Mouse (Mus musculus) liver, embryonic 14.5 days (tissue): ENCODE data around the gene Trib2. TPM values are rescaled to one million over a fixed set of nuclear protein-coding genes. Genes with fewer than 3 reads are reported as not detected.

Experiments used
- ATAC-seq: fragments of 200-750 bp; cut with Nextera tagmentation; 2 replicates; pipeline ENCODE4 v1.8.0; 2017; ENCODE audit warnings: moderate number of reproducible peaks, mild to moderate bottlenecking, moderate library complexity; ENCODE audit not compliant: insufficient read depth
- DNase-seq, 3 experiments: peaks; one replicate each; pipeline ENCODE4 v3.0.0-alpha.2; 2012 to 2013; ENCODE audit warnings: low read depth in 3 of 3, low spot score in 3 of 3
- H3K27ac ChIP-seq: fragments of 300-500 bp; sonication (generic); 2 replicates; pipeline ENCODE4 v1.5.1; 2014; ENCODE audit warnings: moderate library complexity, mild to moderate bottlenecking, control low read depth, inconsistent platforms
- H3K27me3 ChIP-seq: fragments of 300-500 bp; sonication (generic); 2 replicates; pipeline ENCODE4 v1.6.1; 2014; ENCODE audit warnings: mild to moderate bottlenecking, low read length, moderate library complexity; ENCODE audit not compliant: control insufficient read depth, insufficient read depth
- H3K36me3 ChIP-seq: fragments of 300-500 bp; sonication (generic); replicated peaks from 2 replicates; pipeline ENCODE4 v1.6.1; 2014; ENCODE audit warnings: low read depth; ENCODE audit not compliant: control insufficient read depth, insufficient read depth
- H3K4me1 ChIP-seq, 2 experiments: fragments of 200-500 bp in 1 of 2; fragments of 300-500 bp in 1 of 2; sonication (generic) in 1 of 2; replicated peaks; 2 replicates each; pipeline ENCODE4 v1.6.1; 2012 to 2014; ENCODE audit warnings: antibody characterized with exemption in 1 of 2, inconsistent platforms in 1 of 2, low read length in 1 of 2; ENCODE audit not compliant: control insufficient read depth in 2 of 2, insufficient read depth in 2 of 2
- H3K4me2 ChIP-seq: fragments of 300-500 bp; sonication (generic); 2 replicates; pipeline ENCODE4 v1.6.1; 2014; ENCODE audit warnings: low read depth, mild to moderate bottlenecking, control low read depth, moderate library complexity
- H3K4me3 ChIP-seq, 2 experiments: fragments of 200-500 bp in 1 of 2; fragments of 300-500 bp in 1 of 2; sonication (generic) in 1 of 2; 2 replicates each; pipeline ENCODE4 v1.5.1; 2012 to 2014; ENCODE audit warnings: low read depth in 2 of 2, low read length in 2 of 2, mild to moderate bottlenecking in 2 of 2, control low read depth in 1 of 2, inconsistent platforms in 1 of 2, moderate library complexity in 1 of 2; ENCODE audit not compliant: insufficient read depth in 1 of 2
- H3K9ac ChIP-seq: fragments of 300-500 bp; sonication (generic); replicated peaks from 2 replicates; pipeline ENCODE4 v1.6.1; 2014; ENCODE audit warnings: mild to moderate bottlenecking, control low read depth, moderate library complexity
- H3K9me3 ChIP-seq: fragments of 300-500 bp; sonication (generic); 2 replicates; pipeline ENCODE4 v1.6.1; 2016; ENCODE audit warnings: low read length, mixed read lengths; ENCODE audit not compliant: control insufficient read depth
- CTCF ChIP-seq: IDR thresholded peaks from 2 replicates; pipeline ENCODE4 v1.5.1; 2016; ENCODE audit warnings: antibody characterized with exemption, low read depth, control low read depth
- EP300 ChIP-seq: IDR thresholded peaks from 2 replicates; pipeline ENCODE4 v1.6.1; 2016; ENCODE audit warnings: antibody characterized with exemption, low read depth
- WGBS: fragments of 180-500 bp; shearing (Covaris S2); extraction: QIAGEN DNeasy Blood & Tissue Kit; methylation state at CpG from one replicate; pipeline ENCODE4 v1.1.7; 2014; ENCODE audit not compliant: insufficient replicate concordance; 5-methylcytosine and 5-hydroxymethylcytosine counted together
- polyA plus RNA-seq, 2 experiments: library from polyadenylated mRNA; depleted of rRNA in 1 of 2; stranded (reverse) in 1 of 2; unstranded in 1 of 2; fragments of >200 nt; fragmentation: Nextera tagmentation in 1 of 2; extraction: Ambion mirVana in 1 of 2; gene quantifications; 2 replicates each; pipeline versions ENCODE4 v1.2.1 to v1.2.3; 2012 to 2014

Trib2 gene
- 1.3 and 1.4 TPM in 2 replicates for polyA plus RNA-seq (2012; rRNA removed)
- polyA plus RNA-seq (2014; fragmentation: Nextera tagmentation; extraction: Ambion mirVana): 2.1 TPM in 2 replicates

- DNase-seq (peak; percentile 61 to 65 (median 62)), ATAC-seq (peak; percentile 88)
- Histone ChIP-seq H3K4me2 (peak within 1 kb of the TSS; percentile 81), H3K4me3 (peak within 1 kb of the TSS; percentile 57 to 66), H3K27me3 (peaks cover 31% of the 10 kb centered on the region), H3K27ac (no peak within 1 kb of the TSS), H3K9me3 (no peaks in the 10 kb centered on the region), H3K36me3 (no peaks in the 10 kb centered on the region), H3K4me1 (peaks cover 0 to 8% of the 10 kb centered on the region in 2 experiments; a peak in 1 of 4 replicates), H3K9ac (peak within 1 kb of the TSS; percentile 49)
- WGBS: under 1% methylated on average over 49 of the region's 50 CpGs
- TF ChIP-seq CTCF (peak; percentile 37; the same call in 1 of the 2 replicates), EP300 (no peak)
These were observed at the start of gene Trib2 for GRCm38 (mm10) chr12:15816740-15817178. Gene Trib2 (minus strand): TSS chr12:15816922.

- Histone ChIP-seq H3K9ac (no peak overlapping the region), H3K27me3 (no peaks in the 10 kb centered on the region), H3K4me1 (no peaks in the 10 kb centered on the region), H3K9me3 (no peaks in the 10 kb centered on the region), H3K36me3 (no peaks in the 10 kb centered on the region), H3K27ac (no peak overlapping the region), H3K4me3 (no peak overlapping the region), H3K4me2 (no peak overlapping the region)
- ATAC-seq (no peak), DNase-seq (no peak)
- whole genome bisulfite sequencing: 67% methylated on average over 4 of the region's 4 CpGs
- TF ChIP-seq EP300 (no peak), CTCF (no peak)
These were observed 41.3 kb upstream of the Trib2 start for GRCm38 (mm10) chr12:15858005-15858404.

GRCm38 (mm10) chr12:15855891-15856290, 39.2 kb upstream of the Trib2 start:
- H3K4me2 ChIP-seq: no peak overlapping the region
- no peaks in the 10 kb centered on the region for H3K27me3 ChIP-seq
- DNase-seq: no peak
- H3K27ac ChIP-seq: no peak overlapping the region
- no peaks in the 10 kb centered on the region for H3K4me1 ChIP-seq
- TF ChIP-seq EP300: no peak
- TF ChIP-seq CTCF: no peak
- no peak overlapping the region for H3K4me3 ChIP-seq
- ATAC-seq: no peak
- no peaks in the 10 kb centered on the region for H3K36me3 ChIP-seq
- H3K9me3 ChIP-seq: no peaks in the 10 kb centered on the region
- H3K9ac ChIP-seq: no peak overlapping the region
- WGBS: 48% methylated on average over 5 of the region's 5 CpGs

- 55% methylated on average over 4 of the region's 4 CpGs for WGBS
- DNase-seq (no peak), ATAC-seq (no peak)
- H3K4me3 ChIP-seq: no peak overlapping the region
- H3K9me3 ChIP-seq: no peaks in the 10 kb centered on the region
- TF ChIP-seq CTCF (no peak), EP300 (no peak)
- no peaks in the 10 kb centered on the region for H3K36me3 ChIP-seq
- no peak overlapping the region for H3K4me2 ChIP-seq
- no peaks in the 10 kb centered on the region for H3K4me1 ChIP-seq
- no peak overlapping the region for H3K27ac ChIP-seq
- H3K27me3 ChIP-seq: no peaks in the 10 kb centered on the region
- no peak overlapping the region for H3K9ac ChIP-seq
These were observed 36.1 kb upstream of the Trib2 start for GRCm38 (mm10) chr12:15852781-15853180.

- ATAC-seq: no peak
- no peak for DNase-seq
- no peaks in the 10 kb centered on the region for H3K9me3 ChIP-seq
- H3K4me1 ChIP-seq: no peaks in the 10 kb centered on the region
- no peak overlapping the region for H3K9ac ChIP-seq
- no peak for TF ChIP-seq EP300
- TF ChIP-seq CTCF: no peak
- WGBS: 56% methylated on average over 4 of the region's 4 CpGs
- H3K27ac ChIP-seq: no peak overlapping the region
- H3K4me2 ChIP-seq: no peak overlapping the region
- H3K36me3 ChIP-seq: no peaks in the 10 kb centered on the region
- no peak overlapping the region for H3K4me3 ChIP-seq
- no peaks in the 10 kb centered on the region for H3K27me3 ChIP-seq
These were observed 35.3 kb upstream of the Trib2 start for GRCm38 (mm10) chr12:15852031-15852430.
